Mouse (Mus musculus): ENCODE measurements at regions not wholly inside any gene's neighbourhood (a gene's known extent, or its start where the extent isn't known, plus 50 kb on each side); places are given as distances from the start of the nearest gene placed in this dataset.

- TF ChIP-seq CTCF (IDR thresholded peaks at IDR 0.05): no peak
- no peak for TF ChIP-seq EP300 (IDR thresholded peaks at IDR 0.05; ENCODE audit: insufficient read depth, low read depth, low read length)
These were observed 64.7 kb upstream of the Ppp1r3a start for GRCm38 (mm10) chr6:14819798-14820197.

Data from heart, adult 2 months (tissue).